Mouse (Mus musculus): ENCODE data around the gene Lemd2. TPM values are rescaled to one million over a fixed set of nuclear protein-coding genes. Genes with fewer than 3 reads are reported as not detected.
A peak's percentile ranks its signal among the peaks of the same experiment; 100 is the strongest.

The Lemd2 gene
- polyA plus RNA-seq, 2 experiments = 21.2 to 93.5 TPM

GRCm38 (mm10) chr17:27212768-27213525 lies 8.7 kb upstream of the Lemd2 start:
- 7% methylated on average over 11 of the region's 11 CpGs for WGBS
- Histone ChIP-seq H3K4me3 (replicated peaks; ENCODE audit: low read length) (no peak overlapping the region), H3K9me3 (ENCODE audit: control insufficient read depth, low read length) (no peaks in the 10 kb centered on the region), H3K4me1 (ENCODE audit: control insufficient read depth, insufficient read depth, low read length) (no peaks in the 10 kb centered on the region), H3K27me3 (ENCODE audit: control insufficient read depth, insufficient read depth, low read length) (no peaks in the 10 kb centered on the region; the same call in 1 of the 2 replicates), H3K4me2 (replicated peaks; ENCODE audit: low read depth, low read length, severe bottlenecking) (no peak overlapping the region), H3K27ac (replicated peaks; ENCODE audit: low read depth, low read length) (no peak overlapping the region), H3K36me3 (ENCODE audit: control insufficient read depth, insufficient read depth, low read length) (no peaks in the 10 kb centered on the region), H3K9ac (ENCODE audit: low read depth, low read length, severe bottlenecking) (no peak overlapping the region)
- TF ChIP-seq POLR2A (IDR thresholded peaks at IDR 0.05; ENCODE audit: borderline replicate concordance, extremely low read depth, insufficient read depth, insufficient read length) = no peak
- peak; percentile 56 for DNase-seq (ENCODE audit: low spot score)
- no peak for ATAC-seq (ENCODE audit: low FRiP score, low read depth)

GRCm38 (mm10) chr17:27212006-27212405 lies 7.7 kb upstream of the Lemd2 start:
- Histone ChIP-seq H3K36me3 (ENCODE audit: control insufficient read depth, insufficient read depth, low read length) (no peaks in the 10 kb centered on the region), H3K4me3 (replicated peaks; ENCODE audit: low read length) (no peak overlapping the region), H3K27me3 (ENCODE audit: control insufficient read depth, insufficient read depth, low read length) (no peaks in the 10 kb centered on the region; the same call in 1 of the 2 replicates), H3K9me3 (ENCODE audit: control insufficient read depth, low read length) (no peaks in the 10 kb centered on the region), H3K9ac (ENCODE audit: low read depth, low read length, severe bottlenecking) (no peak overlapping the region), H3K27ac (replicated peaks; ENCODE audit: low read depth, low read length) (no peak overlapping the region), H3K4me1 (ENCODE audit: control insufficient read depth, insufficient read depth, low read length) (peaks cover 3% of the 10 kb centered on the region), H3K4me2 (replicated peaks; ENCODE audit: low read depth, low read length, severe bottlenecking) (no peak overlapping the region)
- no peak for TF ChIP-seq POLR2A (IDR thresholded peaks at IDR 0.05; ENCODE audit: borderline replicate concordance, extremely low read depth, insufficient read depth, insufficient read length)
- DNase-seq (ENCODE audit: low spot score) (no peak), ATAC-seq (ENCODE audit: low FRiP score, low read depth) (no peak)
- WGBS = 27% methylated on average over 6 of the region's 6 CpGs

- 17% methylated on average over 11 of the region's 11 CpGs for WGBS
- no peak overlapping the region for H3K27ac ChIP-seq (replicated peaks; ENCODE audit: low read depth, low read length)
- no peaks in the 10 kb centered on the region for H3K9me3 ChIP-seq (ENCODE audit: control insufficient read depth, low read length)
- ATAC-seq (ENCODE audit: low FRiP score, low read depth) = no peak
- H3K9ac ChIP-seq (ENCODE audit: low read depth, low read length, severe bottlenecking) = no peak overlapping the region
- peaks cover 16% of the 10 kb centered on the region for H3K4me1 ChIP-seq (ENCODE audit: control insufficient read depth, insufficient read depth, low read length)
- no peaks in the 10 kb centered on the region for H3K27me3 ChIP-seq (ENCODE audit: control insufficient read depth, insufficient read depth, low read length)
- H3K4me2 ChIP-seq (replicated peaks; ENCODE audit: low read depth, low read length, severe bottlenecking) = no peak overlapping the region
- TF ChIP-seq POLR2A (IDR thresholded peaks at IDR 0.05; ENCODE audit: borderline replicate concordance, extremely low read depth, insufficient read depth, insufficient read length) = no peak
- H3K36me3 ChIP-seq (ENCODE audit: control insufficient read depth, insufficient read depth, low read length) = peaks cover 2% of the 10 kb centered on the region; the same call in 1 of the 2 replicates
- DNase-seq (ENCODE audit: low spot score) = no peak
- H3K4me3 ChIP-seq (replicated peaks; ENCODE audit: low read length) = no peak overlapping the region
Observed at GRCm38 (mm10) chr17:27207113-27207707, 2.9 kb upstream of the Lemd2 start.

- no peaks in the 10 kb centered on the region for H3K27me3 ChIP-seq (ENCODE audit: control insufficient read depth, insufficient read depth, low read length)
- no peaks in the 10 kb centered on the region for H3K9me3 ChIP-seq (ENCODE audit: control insufficient read depth, low read length)
- peaks cover 27% of the 10 kb centered on the region for H3K4me1 ChIP-seq (ENCODE audit: control insufficient read depth, insufficient read depth, low read length)
- no peak for TF ChIP-seq POLR2A (IDR thresholded peaks at IDR 0.05; ENCODE audit: borderline replicate concordance, extremely low read depth, insufficient read depth, insufficient read length)
- peaks cover 36% of the 10 kb centered on the region for H3K36me3 ChIP-seq (ENCODE audit: control insufficient read depth, insufficient read depth, low read length)
- peak overlapping the region; percentile 92 for H3K4me2 ChIP-seq (replicated peaks; ENCODE audit: low read depth, low read length, severe bottlenecking)
- H3K9ac ChIP-seq (ENCODE audit: low read depth, low read length, severe bottlenecking) = peak overlapping the region; percentile 98
- peak overlapping the region; percentile 92 for H3K27ac ChIP-seq (replicated peaks; ENCODE audit: low read depth, low read length)
- no peak for DNase-seq (ENCODE audit: low spot score)
- H3K4me3 ChIP-seq (replicated peaks; ENCODE audit: low read length) = peak overlapping the region; percentile 89
- ATAC-seq (ENCODE audit: low FRiP score, low read depth) = peak; percentile 51
- WGBS = 0% methylated on average over 45 of the region's 74 CpGs
Observed at GRCm38 (mm10) chr17:27203358-27204074, 753 bp downstream of the Lemd2 start.

- peaks cover 27% of the 10 kb centered on the region for H3K4me1 ChIP-seq (ENCODE audit: control insufficient read depth, insufficient read depth, low read length)
- ATAC-seq (ENCODE audit: low FRiP score, low read depth) = no peak
Observed at GRCm38 (mm10) chr17:27202919-27203357, 1.3 kb downstream of the Lemd2 start.

More at GRCm38 (mm10) chr17:27202919-27203357, 1.3 kb downstream of the Lemd2 start:
- Histone ChIP-seq H3K27me3 (ENCODE audit: control insufficient read depth, insufficient read depth, low read length) (no peaks in the 10 kb centered on the region), H3K4me2 (replicated peaks; ENCODE audit: low read depth, low read length, severe bottlenecking) (peak overlapping the region; percentile 92), H3K9me3 (ENCODE audit: control insufficient read depth, low read length) (no peaks in the 10 kb centered on the region), H3K27ac (replicated peaks; ENCODE audit: low read depth, low read length) (no peak overlapping the region; the same call in 1 of the 2 replicates), H3K4me3 (replicated peaks; ENCODE audit: low read length) (peak overlapping the region; percentile 89), H3K9ac (ENCODE audit: low read depth, low read length, severe bottlenecking) (peak overlapping the region; percentile 98), H3K36me3 (ENCODE audit: control insufficient read depth, insufficient read depth, low read length) (peaks cover 41% of the 10 kb centered on the region)
- WGBS = 40% methylated on average over 14 of the region's 14 CpGs
- TF ChIP-seq POLR2A (IDR thresholded peaks at IDR 0.05; ENCODE audit: borderline replicate concordance, extremely low read depth, insufficient read depth, insufficient read length) = no peak
- DNase-seq (ENCODE audit: low spot score) = no peak
